Mouse (Mus musculus): ENCODE data around the gene Kcnn1. TPM values are rescaled to one million over a fixed set of nuclear protein-coding genes. Genes with fewer than 3 reads are reported as not detected.

Gene Kcnn1
- polyA plus RNA-seq, 1 experiment from 2014 or later, result 1.6 TPM

DNA sequence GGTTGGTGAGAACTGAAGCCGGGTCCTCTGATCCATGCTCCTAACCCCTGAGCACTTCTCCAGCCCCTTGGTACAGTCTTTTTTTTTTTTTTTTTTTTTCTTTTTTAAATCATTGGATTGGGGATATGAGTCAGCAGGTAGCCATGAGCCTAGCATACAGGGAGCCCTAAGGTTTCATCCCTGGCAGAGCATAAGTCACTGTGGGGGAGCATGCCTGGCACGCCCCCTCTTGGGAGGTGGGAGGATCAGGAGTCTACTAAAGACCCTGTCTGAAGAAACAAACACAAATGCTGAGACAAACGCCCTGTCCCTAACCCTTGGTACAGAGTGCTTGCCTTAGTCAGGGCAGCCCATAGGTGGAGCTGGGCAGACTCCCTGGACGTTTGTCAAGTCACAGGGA, 51.0 kb downstream of the Kcnn1 start:
- no peak for ATAC-seq (replicated peaks; ENCODE audit: low FRiP score, low TSS enrichment, low read depth)
- Histone ChIP-seq H3K36me3 (ENCODE audit: control insufficient read depth, insufficient read depth, low read length) (no peaks in the 10 kb centered on the region), H3K27ac (ENCODE audit: low read depth) (no peak overlapping the region), H3K27me3 (replicated peaks; ENCODE audit: control insufficient read depth, insufficient read depth, low read length) (peaks cover 20% of the 10 kb centered on the region), H3K4me2 (ENCODE audit: low read length) (no peak overlapping the region), H3K4me1 (replicated peaks; ENCODE audit: control insufficient read depth, insufficient read depth, low read length) (no peaks in the 10 kb centered on the region), H3K9me3 (ENCODE audit: control insufficient read depth, low read length) (no peaks in the 10 kb centered on the region), H3K4me3 (ENCODE audit: low read depth, low read length) (no peak overlapping the region), H3K9ac (ENCODE audit: low read length) (no peak overlapping the region)
- no peak for DNase-seq (ENCODE audit: low spot score)
- WGBS, result 45% methylated on average over 4 of the region's 4 CpGs

DNA sequence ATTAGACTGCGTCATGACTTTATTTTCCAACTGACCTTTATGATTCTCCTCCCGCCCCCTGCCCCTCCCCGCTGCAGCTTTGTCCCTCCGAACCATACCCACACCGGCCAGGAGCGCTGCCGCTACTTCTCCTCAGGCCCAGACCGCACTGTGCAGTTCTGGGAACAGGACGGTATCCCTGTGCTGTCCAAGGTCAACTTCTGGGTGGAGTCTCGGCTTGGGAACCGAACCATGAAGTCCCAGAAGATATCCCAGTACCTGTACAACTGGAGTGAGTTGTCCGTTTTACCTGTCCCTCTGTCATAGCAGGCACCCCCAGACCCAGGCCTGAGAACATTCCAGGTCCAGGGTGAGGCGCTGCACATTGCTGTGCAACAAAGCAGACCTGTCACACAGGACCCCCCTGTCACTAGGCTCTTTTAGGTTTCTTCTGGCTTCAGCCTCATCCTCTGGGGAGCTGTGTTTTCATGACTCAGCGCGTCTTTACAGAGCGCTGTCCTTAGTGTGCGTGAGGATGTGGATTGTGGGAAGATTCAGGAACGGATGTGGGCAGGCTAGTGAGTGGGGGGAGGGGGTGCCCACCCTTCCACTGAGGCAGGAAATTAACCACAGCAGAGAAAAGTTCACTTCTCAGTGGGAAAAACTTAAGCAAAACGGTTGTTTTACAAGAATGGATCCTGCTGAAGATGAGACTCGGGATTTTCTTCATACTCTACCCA, 51.9 kb downstream of the Kcnn1 start:
- H3K36me3 ChIP-seq (ENCODE audit: control insufficient read depth, insufficient read depth, low read length), result no peaks in the 10 kb centered on the region
- WGBS, result 72% methylated on average over 20 of the region's 20 CpGs

GRCm38 (mm10) chr8:70808955-70809701, 53.9 kb downstream of the Kcnn1 start:
- no peak for ATAC-seq (replicated peaks; ENCODE audit: low FRiP score, low TSS enrichment, low read depth)
- WGBS, result 77% methylated on average over 8 of the region's 8 CpGs

More for the DNA sequence above, 51.9 kb downstream of the Kcnn1 start:
- H3K4me2 ChIP-seq (ENCODE audit: low read length), result no peak overlapping the region
- ATAC-seq (replicated peaks; ENCODE audit: low FRiP score, low TSS enrichment, low read depth), result no peak
- peaks cover 12% of the 10 kb centered on the region for H3K27me3 ChIP-seq (replicated peaks; ENCODE audit: control insufficient read depth, insufficient read depth, low read length)
- H3K9ac ChIP-seq (ENCODE audit: low read length), result no peak overlapping the region
- H3K27ac ChIP-seq (ENCODE audit: low read depth), result no peak overlapping the region
- H3K9me3 ChIP-seq (ENCODE audit: control insufficient read depth, low read length), result no peaks in the 10 kb centered on the region
- no peaks in the 10 kb centered on the region for H3K4me1 ChIP-seq (replicated peaks; ENCODE audit: control insufficient read depth, insufficient read depth, low read length)
- no peak overlapping the region for H3K4me3 ChIP-seq (ENCODE audit: low read depth, low read length)
- no peak for DNase-seq (ENCODE audit: low spot score)

GRCm38 (mm10) chr8:70808239-70808638, 54.8 kb downstream of the Kcnn1 start, which contains the start of gene Il12rb1:
Il12rb1 (plus strand) TSS chr8:70808449.
- H3K9me3 ChIP-seq (ENCODE audit: control insufficient read depth, low read length), result no peaks in the 10 kb centered on the region
- H3K4me2 ChIP-seq (ENCODE audit: low read length), result no peak within 1 kb of the TSS
- peaks cover 9% of the 10 kb centered on the region for H3K27me3 ChIP-seq (replicated peaks; ENCODE audit: control insufficient read depth, insufficient read depth, low read length)
- WGBS, result 66% methylated on average over 5 of the region's 5 CpGs
- no peak for ATAC-seq (replicated peaks; ENCODE audit: low FRiP score, low TSS enrichment, low read depth)
- no peak for DNase-seq (ENCODE audit: low spot score)
- no peak within 1 kb of the TSS for H3K4me3 ChIP-seq (ENCODE audit: low read depth, low read length)
- H3K36me3 ChIP-seq (ENCODE audit: control insufficient read depth, insufficient read depth, low read length), result no peaks in the 10 kb centered on the region
- H3K27ac ChIP-seq (ENCODE audit: low read depth), result no peak within 1 kb of the TSS
- peaks cover 8% of the 10 kb centered on the region; the same call in 1 of the 2 replicates for H3K4me1 ChIP-seq (replicated peaks; ENCODE audit: control insufficient read depth, insufficient read depth, low read length)
- H3K9ac ChIP-seq (ENCODE audit: low read length), result no peak within 1 kb of the TSS

More at GRCm38 (mm10) chr8:70808955-70809701, 53.9 kb downstream of the Kcnn1 start:
- Histone ChIP-seq H3K27ac (ENCODE audit: low read depth) (no peak overlapping the region), H3K4me1 (replicated peaks; ENCODE audit: control insufficient read depth, insufficient read depth, low read length) (peaks cover 3% of the 10 kb centered on the region; the same call in 1 of the 2 replicates), H3K9ac (ENCODE audit: low read length) (no peak overlapping the region), H3K36me3 (ENCODE audit: control insufficient read depth, insufficient read depth, low read length) (no peaks in the 10 kb centered on the region), H3K4me2 (ENCODE audit: low read length) (no peak overlapping the region), H3K27me3 (replicated peaks; ENCODE audit: control insufficient read depth, insufficient read depth, low read length) (peaks cover 3% of the 10 kb centered on the region), H3K4me3 (ENCODE audit: low read depth, low read length) (no peak overlapping the region), H3K9me3 (ENCODE audit: control insufficient read depth, low read length) (no peaks in the 10 kb centered on the region)
- DNase-seq (ENCODE audit: low spot score), result no peak

DNA sequence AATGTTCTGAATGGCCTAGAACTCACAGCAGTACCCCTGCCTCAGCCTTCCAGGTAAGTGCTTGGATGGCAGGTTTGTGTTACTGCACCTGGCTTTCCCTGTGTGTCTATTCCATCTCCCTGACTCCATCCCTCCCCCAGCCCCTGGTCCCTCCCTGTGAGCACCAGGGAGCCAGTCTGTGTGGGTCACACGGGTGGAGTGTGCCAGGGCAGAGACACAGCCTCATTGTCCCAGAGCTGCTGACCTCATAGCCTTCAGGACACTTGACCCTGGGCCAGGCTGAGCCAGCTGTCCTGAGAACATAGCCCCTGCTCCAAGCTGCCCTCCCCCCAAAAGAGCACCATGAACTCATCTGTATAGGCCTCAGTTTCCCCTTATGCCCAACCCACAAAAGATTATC, 55.8 kb downstream of the Kcnn1 start:
- Histone ChIP-seq H3K36me3 (ENCODE audit: control insufficient read depth, insufficient read depth, low read length) (no peaks in the 10 kb centered on the region), H3K4me2 (ENCODE audit: low read length) (no peak overlapping the region), H3K4me3 (ENCODE audit: low read depth, low read length) (no peak overlapping the region), H3K27me3 (replicated peaks; ENCODE audit: control insufficient read depth, insufficient read depth, low read length) (peaks cover 16% of the 10 kb centered on the region), H3K9me3 (ENCODE audit: control insufficient read depth, low read length) (no peaks in the 10 kb centered on the region), H3K9ac (ENCODE audit: low read length) (no peak overlapping the region), H3K27ac (ENCODE audit: low read depth) (no peak overlapping the region), H3K4me1 (replicated peaks; ENCODE audit: control insufficient read depth, insufficient read depth, low read length) (peaks cover 8% of the 10 kb centered on the region; the same call in 1 of the 2 replicates)
- ATAC-seq (replicated peaks; ENCODE audit: low FRiP score, low TSS enrichment, low read depth), result no peak
- DNase-seq (ENCODE audit: low spot score), result no peak
- 54% methylated on average over 1 of the region's 1 CpGs for WGBS

GRCm38 (mm10) chr8:70806541-70806940, 56.5 kb downstream of the Kcnn1 start:
- DNase-seq (ENCODE audit: low spot score) (no peak), ATAC-seq (replicated peaks; ENCODE audit: low FRiP score, low TSS enrichment, low read depth) (no peak)
- Histone ChIP-seq H3K9ac (ENCODE audit: low read length) (no peak overlapping the region), H3K9me3 (ENCODE audit: control insufficient read depth, low read length) (no peaks in the 10 kb centered on the region), H3K27ac (ENCODE audit: low read depth) (no peak overlapping the region), H3K36me3 (ENCODE audit: control insufficient read depth, insufficient read depth, low read length) (no peaks in the 10 kb centered on the region), H3K4me1 (replicated peaks; ENCODE audit: control insufficient read depth, insufficient read depth, low read length) (peaks cover 8% of the 10 kb centered on the region; the same call in 1 of the 2 replicates), H3K27me3 (replicated peaks; ENCODE audit: control insufficient read depth, insufficient read depth, low read length) (peaks cover 18% of the 10 kb centered on the region), H3K4me2 (ENCODE audit: low read length) (no peak overlapping the region), H3K4me3 (ENCODE audit: low read depth, low read length) (no peak overlapping the region)
- WGBS, result 74% methylated on average over 4 of the region's 4 CpGs

GRCm38 (mm10) chr8:70804481-70805206, 58.4 kb downstream of the Kcnn1 start, which contains the start of gene Mast3:
Mast3 (minus strand) TSS chr8:70805054.
- peak; percentile 85 for ATAC-seq (replicated peaks; ENCODE audit: low FRiP score, low TSS enrichment, low read depth)
- peak within 1 kb of the TSS; percentile 67 for H3K4me2 ChIP-seq (ENCODE audit: low read length)
- WGBS, result 2% methylated on average over 45 of the region's 45 CpGs

DNA sequence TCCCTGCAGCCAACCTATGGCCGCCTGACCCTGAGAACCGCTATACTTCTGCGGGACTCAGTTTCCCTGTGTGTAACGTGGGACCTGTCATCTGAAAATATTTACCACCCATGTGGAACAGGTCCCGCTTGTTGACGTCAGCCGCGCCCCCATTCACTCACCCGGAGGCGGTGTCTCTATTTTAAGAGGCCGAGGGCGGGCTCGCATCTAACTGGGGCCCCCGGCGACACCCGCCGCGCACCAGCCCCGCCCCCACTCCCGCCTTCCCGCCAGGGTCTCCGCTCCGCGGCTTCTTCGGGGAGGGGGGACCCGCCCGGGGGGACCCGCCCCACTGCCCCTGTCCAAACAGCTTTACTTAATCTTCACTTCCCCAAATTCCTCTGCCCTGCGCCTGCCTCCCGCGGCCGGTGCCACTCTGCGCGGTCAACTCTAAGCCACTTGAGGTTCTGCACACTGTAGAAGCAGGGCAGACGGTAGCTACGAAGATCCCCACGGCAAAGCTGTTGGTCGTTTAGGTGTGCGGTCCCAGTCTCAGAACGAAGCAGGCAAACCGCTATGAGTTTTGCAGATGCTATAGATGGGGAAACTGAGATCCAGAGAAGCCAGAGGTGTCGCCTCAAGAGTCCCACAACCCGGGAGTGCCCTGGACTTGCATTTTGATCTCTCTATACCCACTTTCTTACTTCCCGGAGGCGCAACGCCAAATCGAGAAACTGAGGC, 59.1 kb downstream of the Kcnn1 start:
- Histone ChIP-seq H3K9ac (ENCODE audit: low read length) (0 out of 2 replicates have a peak overlapping the region, but pooled peaks have one; percentile 17), H3K27ac (ENCODE audit: low read depth) (no peak overlapping the region), H3K36me3 (ENCODE audit: control insufficient read depth, insufficient read depth, low read length) (no peaks in the 10 kb centered on the region), H3K9me3 (ENCODE audit: control insufficient read depth, low read length) (no peaks in the 10 kb centered on the region), H3K4me1 (replicated peaks; ENCODE audit: control insufficient read depth, insufficient read depth, low read length) (peaks cover 8% of the 10 kb centered on the region; the same call in 1 of the 2 replicates), H3K4me2 (ENCODE audit: low read length) (peak overlapping the region; percentile 67), H3K27me3 (replicated peaks; ENCODE audit: control insufficient read depth, insufficient read depth, low read length) (peaks cover 38% of the 10 kb centered on the region), H3K4me3 (ENCODE audit: low read depth, low read length) (peak overlapping the region; percentile 41)
- no peak for ATAC-seq (replicated peaks; ENCODE audit: low FRiP score, low TSS enrichment, low read depth)
- 1% methylated on average over 47 of the region's 47 CpGs for WGBS
- DNase-seq (ENCODE audit: low spot score), result no peak

More at GRCm38 (mm10) chr8:70804481-70805206, 58.4 kb downstream of the Kcnn1 start, which contains the start of gene Mast3:
- peak within 1 kb of the TSS; percentile 41 for H3K4me3 ChIP-seq (ENCODE audit: low read depth, low read length)
- peak; percentile 88 for DNase-seq (ENCODE audit: low spot score)
- peaks cover 31% of the 10 kb centered on the region for H3K27me3 ChIP-seq (replicated peaks; ENCODE audit: control insufficient read depth, insufficient read depth, low read length)
- H3K27ac ChIP-seq (ENCODE audit: low read depth), result no peak within 1 kb of the TSS
- H3K9ac ChIP-seq (ENCODE audit: low read length), result 0 out of 2 replicates have a peak within 1 kb of the TSS, but pooled peaks have one; percentile 17
- no peaks in the 10 kb centered on the region for H3K36me3 ChIP-seq (ENCODE audit: control insufficient read depth, insufficient read depth, low read length)
- peaks cover 8% of the 10 kb centered on the region; the same call in 1 of the 2 replicates for H3K4me1 ChIP-seq (replicated peaks; ENCODE audit: control insufficient read depth, insufficient read depth, low read length)
- no peaks in the 10 kb centered on the region for H3K9me3 ChIP-seq (ENCODE audit: control insufficient read depth, low read length)

Measured in intestine, embryonic 14.5 days (tissue).